Mouse (Mus musculus): ENCODE measurements at regions not wholly inside any gene's neighbourhood (a gene's known extent, or its start where the extent isn't known, plus 50 kb on each side); places are given as distances from the start of the nearest gene placed in this dataset.
"Not testable (repeated sequence)": the region's sequence is repeated elsewhere in the genome, so short reads cannot be mapped to it uniquely, and the experiment has no call there.

DNA sequence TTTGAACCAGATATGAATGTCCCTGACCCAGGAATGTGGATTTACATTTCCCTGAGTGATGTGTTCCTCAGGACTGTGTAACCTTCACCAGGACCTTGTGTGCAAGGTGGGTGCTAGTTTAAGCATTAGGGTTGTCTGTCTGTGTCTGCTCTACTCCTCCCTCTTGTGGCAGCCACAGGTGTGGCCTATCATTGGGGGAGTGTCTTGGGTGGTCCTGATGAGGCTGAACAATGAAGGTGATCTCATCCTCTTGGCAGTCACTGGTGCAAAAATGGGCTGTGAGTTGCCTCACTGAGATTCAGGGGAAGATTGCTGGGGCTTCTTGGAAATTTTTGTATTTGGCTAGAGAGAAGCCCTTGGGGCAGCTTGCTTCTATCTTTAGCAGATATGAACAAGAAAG is 179.4 kb upstream of the Ube2e1 start:
- ATAC-seq (replicated peaks; ENCODE audit: low read depth, poor library complexity, severe bottlenecking) = 0 out of 2 replicates have a peak, but pooled peaks have one; percentile 47

- no peak for ATAC-seq (replicated peaks; ENCODE audit: low read depth, poor library complexity, severe bottlenecking)
Measured at GRCm38 (mm10) chr14:18508359-18508647, 176.6 kb upstream of the Ube2e1 start.

DNA sequence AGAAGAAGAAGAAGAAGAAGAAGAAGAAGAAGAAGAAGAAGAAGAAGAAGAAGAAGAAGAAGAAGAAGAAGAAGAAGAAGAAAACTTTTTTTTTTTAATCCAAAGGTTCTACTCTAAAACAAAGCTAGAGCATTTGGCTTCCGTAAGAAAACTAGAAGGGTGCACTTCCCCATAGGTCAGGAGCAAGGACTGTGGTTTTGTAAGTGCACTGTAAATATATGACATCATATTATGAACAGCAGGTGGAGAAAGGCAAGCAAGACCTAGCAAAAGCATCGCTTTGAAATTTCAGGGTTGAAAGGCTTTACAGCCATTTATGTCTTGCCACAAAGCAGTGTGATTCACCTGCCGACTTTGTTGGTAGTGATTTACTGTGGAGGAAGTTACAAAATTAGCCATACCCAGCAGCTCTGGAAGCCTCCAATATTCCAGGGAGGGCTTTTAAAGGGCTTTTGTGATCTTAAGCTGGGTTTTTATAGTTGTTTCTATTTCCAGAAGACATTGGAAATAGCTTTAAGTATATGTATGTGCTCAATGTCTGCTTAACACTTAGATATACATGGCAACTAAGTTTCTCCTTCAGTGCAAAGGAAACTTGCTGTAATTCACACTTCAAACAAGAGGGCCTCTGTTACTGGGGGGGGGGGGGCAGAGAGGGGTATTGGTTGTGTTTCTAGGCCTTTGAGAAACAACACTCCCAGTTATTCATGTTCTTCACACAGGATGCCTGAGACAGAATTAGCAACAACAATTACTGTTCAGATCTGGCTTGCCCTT is 176.1 kb upstream of the Ube2e1 start:
- peak; percentile 40; the same call in 1 of the 2 replicates for ATAC-seq (replicated peaks; ENCODE audit: low read depth, poor library complexity, severe bottlenecking)

- ATAC-seq (replicated peaks; ENCODE audit: low read depth, poor library complexity, severe bottlenecking) = peak; percentile 87
Measured at GRCm38 (mm10) chr14:18506168-18506567, 174.5 kb upstream of the Ube2e1 start.

- no peak for ATAC-seq (replicated peaks; ENCODE audit: low read depth, poor library complexity, severe bottlenecking)
Measured at GRCm38 (mm10) chr14:18500249-18500832, 168.7 kb upstream of the Ube2e1 start.

- no peak for ATAC-seq (replicated peaks; ENCODE audit: low read depth, poor library complexity, severe bottlenecking)
Measured at GRCm38 (mm10) chr14:18494048-18494447, 162.4 kb upstream of the Ube2e1 start.

- ATAC-seq (replicated peaks; ENCODE audit: low read depth, poor library complexity, severe bottlenecking) = no peak
Measured at GRCm38 (mm10) chr14:18486132-18486800, 154.6 kb upstream of the Ube2e1 start.

DNA sequence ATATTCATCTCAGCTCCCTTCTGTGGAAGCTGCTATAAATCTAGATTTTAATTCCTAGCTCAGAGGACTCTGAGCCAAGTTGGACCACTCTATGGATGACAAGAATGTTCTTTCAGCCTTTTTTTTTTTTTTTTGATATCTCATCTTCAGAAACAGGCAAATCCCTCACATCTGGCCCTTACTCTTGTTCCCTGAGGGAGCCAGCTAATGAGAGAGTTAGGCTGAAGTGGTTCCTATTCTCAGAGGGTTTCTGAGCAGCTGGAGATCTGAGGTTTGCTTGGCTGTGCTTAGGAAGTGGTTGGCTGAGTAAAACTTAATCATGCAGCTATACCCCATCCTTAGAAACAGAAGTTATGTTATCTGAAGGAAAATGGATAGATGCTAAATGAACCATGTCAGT is 153.9 kb upstream of the Ube2e1 start:
- no peak for ATAC-seq (replicated peaks; ENCODE audit: low read depth, poor library complexity, severe bottlenecking)

GRCm38 (mm10) chr14:18476795-18477320 is 145.2 kb upstream of the Ube2e1 start:
- no peak for ATAC-seq (replicated peaks; ENCODE audit: low read depth, poor library complexity, severe bottlenecking)

- no peak for ATAC-seq (replicated peaks; ENCODE audit: low read depth, poor library complexity, severe bottlenecking)
Measured at GRCm38 (mm10) chr14:18468611-18469010, 137.0 kb upstream of the Ube2e1 start.

DNA sequence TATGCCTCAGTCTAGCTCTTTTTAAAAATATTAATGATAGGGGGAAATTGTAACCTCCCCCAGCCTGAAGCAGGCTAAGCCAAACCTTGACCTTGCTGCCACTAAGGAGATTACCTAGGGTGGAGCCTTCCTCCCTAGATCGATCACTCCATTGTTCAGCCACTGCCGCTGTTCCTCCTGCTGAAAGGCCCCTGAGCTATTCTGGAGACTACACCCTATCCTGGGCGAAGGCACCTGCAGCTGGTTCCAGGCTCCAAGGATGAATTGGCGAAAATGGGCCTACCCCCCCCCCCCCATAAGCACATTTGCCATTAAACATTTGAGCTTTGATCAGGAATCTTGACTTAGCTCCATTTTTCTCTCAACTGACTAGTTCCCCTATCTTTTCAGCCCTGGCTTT is 135.2 kb upstream of the Ube2e1 start:
- not testable (repeated sequence) for ATAC-seq (replicated peaks; ENCODE audit: low read depth, poor library complexity, severe bottlenecking)

DNA sequence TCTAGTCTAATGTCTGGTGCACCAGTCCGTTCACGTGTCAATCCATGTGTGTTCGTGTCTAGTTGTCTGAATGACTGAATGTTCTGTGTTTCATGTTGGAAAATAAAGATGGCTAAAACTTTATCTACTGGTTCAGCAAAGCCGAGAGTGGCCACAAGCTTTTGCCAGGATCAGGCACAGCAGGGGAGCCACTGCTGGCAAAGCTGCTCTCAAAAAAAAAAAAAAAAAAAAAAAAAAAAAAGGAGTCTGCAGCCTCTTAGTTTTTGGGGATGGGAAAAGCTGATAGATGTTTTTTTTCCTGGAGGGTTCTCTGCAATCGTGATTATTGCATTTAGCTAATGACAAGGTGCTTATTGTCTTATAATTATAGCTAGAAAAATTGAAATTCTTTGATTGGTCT is 132.5 kb upstream of the Ube2e1 start:
- ATAC-seq (replicated peaks; ENCODE audit: low read depth, poor library complexity, severe bottlenecking) = not testable (repeated sequence)

GRCm38 (mm10) chr14:18463230-18463873 is 131.7 kb upstream of the Ube2e1 start:
- ATAC-seq (replicated peaks; ENCODE audit: low read depth, poor library complexity, severe bottlenecking) = no peak

DNA sequence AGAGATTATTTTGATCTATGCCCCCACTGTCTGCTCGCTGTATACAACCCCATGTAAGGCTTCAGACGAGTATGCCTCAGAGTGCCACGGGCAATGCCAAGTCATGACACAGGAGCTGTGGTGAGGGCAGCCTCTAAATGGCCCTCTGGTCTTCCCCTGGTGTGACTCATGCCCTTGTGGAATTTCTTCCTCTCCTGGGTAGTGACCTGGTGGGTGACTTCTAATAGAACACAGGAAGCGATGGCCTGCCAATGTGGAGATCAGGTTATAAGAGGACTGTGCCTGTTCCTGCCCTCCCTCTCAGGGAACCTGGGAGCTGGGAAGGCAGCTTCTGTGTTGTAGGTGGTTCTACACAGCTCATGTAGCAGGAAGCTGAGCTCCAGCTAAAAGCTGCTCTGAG is 130.7 kb upstream of the Ube2e1 start:
- ATAC-seq (replicated peaks; ENCODE audit: low read depth, poor library complexity, severe bottlenecking) = no peak

DNA sequence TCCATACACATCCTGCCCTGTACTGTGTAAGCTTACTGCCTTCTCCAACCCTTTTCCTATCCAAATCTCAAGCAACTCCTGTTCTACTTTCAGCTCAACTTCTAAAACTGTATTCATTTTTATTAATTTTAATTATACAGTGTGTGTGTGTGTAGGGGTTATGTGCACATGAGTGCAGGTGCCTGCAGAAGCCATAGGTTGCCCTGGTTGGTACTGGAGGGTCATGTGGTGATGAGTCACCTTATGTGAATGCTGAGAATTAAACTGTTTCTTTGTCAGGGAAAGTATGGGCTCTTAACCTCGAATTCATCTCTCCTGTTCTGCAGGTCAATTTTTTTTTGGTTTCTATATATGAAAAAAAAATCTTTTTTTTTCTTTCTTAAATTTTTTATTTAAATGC is 117.0 kb upstream of the Ube2e1 start:
- no peak for ATAC-seq (replicated peaks; ENCODE audit: low read depth, poor library complexity, severe bottlenecking)

- ATAC-seq (replicated peaks; ENCODE audit: low read depth, poor library complexity, severe bottlenecking) = no peak
Measured at GRCm38 (mm10) chr14:18444492-18444891, 112.8 kb upstream of the Ube2e1 start.

DNA sequence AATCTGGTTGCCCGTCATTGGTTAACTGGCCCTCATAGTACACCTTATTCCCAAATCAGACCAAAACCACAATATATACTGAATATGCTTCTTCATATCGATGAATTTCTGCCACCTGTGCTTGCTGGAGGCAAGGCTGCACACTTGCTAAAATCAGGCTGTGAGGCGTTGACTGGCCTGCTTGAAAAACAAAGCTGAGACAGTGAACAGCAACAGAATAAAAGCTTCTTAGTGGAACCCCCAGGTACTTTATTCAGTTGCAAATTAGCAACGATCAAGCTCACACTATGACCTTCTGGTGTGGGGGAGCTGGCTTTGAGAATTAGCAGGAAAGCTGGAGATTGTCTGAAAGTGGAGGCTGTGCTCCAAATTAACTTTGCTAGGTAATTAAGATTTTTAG is 97.3 kb upstream of the Ube2e1 start:
- not testable (repeated sequence) for ATAC-seq (replicated peaks; ENCODE audit: low read depth, poor library complexity, severe bottlenecking)

DNA sequence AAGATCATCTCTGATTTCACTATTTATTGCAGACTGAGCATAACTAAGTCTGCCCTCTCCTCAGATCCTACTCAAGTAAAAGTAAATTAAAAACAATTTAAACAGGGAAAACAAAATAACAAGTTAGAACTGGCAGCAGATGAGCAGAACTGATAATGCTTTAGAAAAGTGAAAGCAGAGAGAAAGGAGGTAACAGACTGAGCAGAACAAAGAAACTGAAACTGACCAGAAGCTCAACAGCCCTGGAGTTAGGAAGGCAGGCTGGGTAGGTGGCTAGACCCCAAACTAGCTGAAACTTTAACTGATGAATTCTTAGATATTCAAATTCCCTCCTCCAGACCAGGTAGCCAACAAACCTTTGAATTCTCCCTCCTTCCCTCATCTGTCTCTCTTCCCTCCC is 94.2 kb upstream of the Ube2e1 start:
- no peak for ATAC-seq (replicated peaks; ENCODE audit: low read depth, poor library complexity, severe bottlenecking)

DNA sequence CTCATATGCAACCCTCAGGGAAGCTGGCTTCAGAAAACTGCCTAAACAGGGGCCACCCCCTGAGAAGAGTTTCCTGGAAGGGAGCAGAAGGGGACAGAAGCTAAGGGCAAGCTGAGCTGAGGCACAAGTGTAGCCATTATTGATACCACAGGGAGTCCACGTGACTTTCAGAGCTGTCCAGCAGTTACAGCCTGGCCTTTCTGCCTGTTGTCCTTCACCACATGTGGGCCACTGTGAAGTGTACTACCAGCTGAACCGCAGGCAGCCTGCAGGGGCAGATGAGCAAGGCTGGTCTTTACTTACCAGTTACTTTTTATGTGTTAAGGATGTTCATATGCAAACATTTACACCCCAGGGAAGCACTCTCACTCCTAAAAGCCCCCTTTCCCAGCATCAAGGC is 85.2 kb upstream of the Ube2e1 start:
- no peak for ATAC-seq (replicated peaks; ENCODE audit: low read depth, poor library complexity, severe bottlenecking)

DNA sequence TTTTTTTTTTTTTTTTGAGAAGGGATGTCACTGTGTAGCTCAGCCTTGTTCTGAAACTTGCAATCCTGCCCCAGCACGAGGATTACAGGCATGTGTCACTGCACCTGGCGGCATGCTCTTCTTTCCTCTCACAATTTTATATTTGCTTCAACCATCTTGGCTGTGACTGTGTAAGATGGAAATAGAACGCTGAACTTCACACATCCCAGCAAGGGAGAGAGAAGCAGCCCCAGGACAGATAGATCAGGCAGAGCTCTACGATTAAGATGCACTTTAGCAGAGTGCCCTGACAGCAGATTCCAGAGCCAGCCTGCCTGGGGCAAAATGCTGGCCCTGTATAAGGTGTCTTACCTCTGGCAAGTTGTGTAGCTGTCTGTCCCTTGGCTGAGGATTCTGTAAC is 84.7 kb upstream of the Ube2e1 start:
- no peak for ATAC-seq (replicated peaks; ENCODE audit: low read depth, poor library complexity, severe bottlenecking)

DNA sequence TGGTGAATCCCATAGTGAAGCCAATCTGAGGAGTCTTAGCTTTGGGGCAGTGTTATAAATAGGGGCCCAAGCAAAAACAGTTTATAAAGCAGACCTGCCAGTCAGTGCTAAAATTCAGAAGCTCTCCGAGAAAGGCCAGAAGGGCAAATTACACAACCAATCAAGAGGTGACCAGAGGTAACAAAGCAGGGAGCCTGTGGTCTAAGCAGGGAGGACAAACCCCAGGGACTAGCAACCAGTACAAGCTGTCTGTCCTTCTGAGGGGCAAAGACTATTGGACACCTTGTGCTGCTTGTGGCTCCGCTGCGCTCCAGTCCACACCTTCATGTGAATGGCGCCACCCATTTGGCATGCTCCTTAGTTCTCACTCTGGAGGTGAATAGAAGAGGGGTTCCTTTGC is 67.3 kb upstream of the Ube2e1 start:
- ATAC-seq (replicated peaks; ENCODE audit: low read depth, poor library complexity, severe bottlenecking) = no peak

Data from common myeloid progenitor, adult 5-6 weeks (primary cell).